Mouse (Mus musculus) left cerebral cortex, postnatal 10 days (tissue): ENCODE measurements around the gene Suox. TPM values are rescaled to one million over a fixed set of nuclear protein-coding genes. Genes with fewer than 3 reads are reported as not detected.
"Not testable (repeated sequence)": the region's sequence is repeated elsewhere in the genome, so short reads cannot be mapped to it uniquely, and the experiment has no call there.

ENCODE experiments used
- DNase-seq, 2 experiments: peaks; one replicate each; pipeline ENCODE4 v3.0.0; 2021 to 2022; ENCODE audit warnings: low spot score in 2 of 2, mixed read lengths in 1 of 2; ENCODE audit errors: extremely low spot score in 1 of 2
- intact Hi-C: fragments of 180-260 bp; cut with DNase I; formaldehyde crosslinking; loops from one replicate; pipeline ENCODE4 v1.15.1; 2025
- total RNA-seq, 2 experiments: library from RNA; stranded (reverse); gene quantifications; 2 replicates each; pipeline ENCODE4 v1.2.3; 2021

Gene Suox
- 10 to 100 TPM; 11.1 to 11.8 TPM for total RNA-seq

DNA sequence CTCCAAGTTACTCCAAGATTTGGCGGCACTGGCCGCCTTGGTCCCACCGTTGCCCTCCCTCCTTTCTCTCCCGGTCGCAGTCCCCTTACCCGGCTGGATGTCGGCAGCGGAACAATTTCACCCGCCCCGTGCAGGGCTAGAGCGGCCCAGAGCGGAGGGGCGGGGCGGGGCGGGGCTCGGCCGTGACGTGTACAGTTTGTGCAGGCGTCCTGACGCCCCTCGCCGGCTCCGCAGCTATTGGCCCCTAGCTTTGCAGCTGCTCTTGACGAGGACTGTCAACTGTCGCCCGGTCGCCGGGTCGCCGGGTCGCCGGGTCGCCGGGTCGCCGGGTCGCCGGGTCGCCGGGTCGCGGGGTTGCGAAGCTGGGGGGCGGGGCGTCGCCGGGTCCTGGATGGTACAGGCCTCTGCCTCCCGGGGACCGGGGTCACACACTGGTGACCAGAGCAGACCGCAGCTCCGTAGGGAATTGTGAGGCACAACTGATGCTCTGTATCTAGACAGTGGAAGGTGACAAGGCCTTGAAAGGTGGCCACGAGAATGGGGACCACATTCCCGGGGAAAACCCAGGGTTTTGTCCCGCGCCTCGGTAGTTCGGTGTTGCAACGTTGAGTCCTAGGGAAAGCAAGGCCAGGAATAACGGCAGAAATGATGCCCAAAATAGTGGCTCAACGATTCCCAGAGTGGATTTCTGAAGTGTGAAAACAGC, at the start of gene Suox:
TSS of gene Suox (minus strand) at position 311 of the 706 bp plus-strand sequence.
- peak; percentile 74 to 91 for DNase-seq
- intact Hi-C loops: loop anchor here (5.0 kb wide), 3 partner anchors 47 to 167 kb away; partner anchors contain the start of genes Pa2g4 and Rps26

GRCm38 (mm10) chr10:128715559-128716537, 42.0 kb upstream of the Suox start:
- intact Hi-C loops: no loop called here
- DNase-seq: no peak

GRCm38 (mm10) chr10:128711318-128711717, 37.4 kb upstream of the Suox start:
- DNase-seq, intact Hi-C loops: not testable (repeated sequence)

- intact Hi-C loops: loop anchor here (5.0 kb wide), 1 partner anchor 37 kb away; the partner anchor contains the start of gene Dgka
- DNase-seq: peak in 1 of 2 experiments; percentile 30
These were observed 31.4 kb upstream of the Suox start for GRCm38 (mm10) chr10:128705317-128705693.

DNA sequence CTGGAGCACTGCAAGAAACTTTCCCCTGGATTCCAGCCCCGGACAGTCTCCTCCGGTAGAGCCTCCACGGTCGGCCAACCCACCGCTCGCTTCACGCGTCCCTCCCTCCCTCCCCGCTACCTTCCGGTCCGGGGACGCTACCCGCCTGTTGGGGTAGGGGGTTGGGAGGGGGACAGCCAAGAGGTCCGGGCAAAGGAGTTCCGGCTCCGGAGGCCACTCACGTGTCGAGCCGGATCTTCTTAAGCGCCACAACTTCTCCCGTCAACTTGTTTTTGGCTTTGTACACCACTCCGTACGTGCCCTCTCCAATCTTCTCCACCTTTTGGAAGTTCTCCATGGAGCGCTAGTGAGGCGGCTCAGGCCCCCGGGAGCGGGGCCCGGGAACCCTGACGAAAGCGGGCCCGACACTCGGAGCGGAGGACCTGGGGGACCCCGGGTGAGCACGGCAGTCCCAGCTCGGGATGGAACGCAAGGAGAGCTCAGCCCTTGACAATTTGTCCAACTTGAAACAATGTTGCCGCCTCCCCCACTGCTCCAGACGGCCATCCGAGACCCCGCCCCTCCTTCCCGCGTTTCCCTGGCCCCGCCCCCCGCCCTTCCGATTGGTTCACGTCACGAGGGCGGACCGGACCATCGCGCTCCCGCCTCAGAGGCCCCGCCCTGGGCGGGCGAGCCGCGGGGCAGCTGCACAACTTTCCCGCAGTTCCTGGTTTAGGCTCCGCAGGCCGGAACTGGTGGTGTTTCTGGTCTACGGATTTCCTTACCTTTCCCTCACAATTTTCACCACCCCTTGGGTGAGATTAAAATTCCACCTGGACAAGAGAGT, 30.8 kb upstream of the Suox start, which contains the start of gene Cdk2:
TSS of gene Cdk2 (minus strand) at position 541 of the 826 bp plus-strand sequence.
- intact Hi-C loops: loop anchor here (5.0 kb wide), 1 partner anchor 38 kb away; the partner anchor contains the start of gene Dgka
- peak; percentile 80 to 96 for DNase-seq

GRCm38 (mm10) chr10:128703895-128704294, 30.0 kb upstream of the Suox start, which contains the start of gene Pmel:
Pmel (plus strand) TSS chr10:128704195.
- intact Hi-C loops: no loop called here
- DNase-seq: no peak

DNA sequence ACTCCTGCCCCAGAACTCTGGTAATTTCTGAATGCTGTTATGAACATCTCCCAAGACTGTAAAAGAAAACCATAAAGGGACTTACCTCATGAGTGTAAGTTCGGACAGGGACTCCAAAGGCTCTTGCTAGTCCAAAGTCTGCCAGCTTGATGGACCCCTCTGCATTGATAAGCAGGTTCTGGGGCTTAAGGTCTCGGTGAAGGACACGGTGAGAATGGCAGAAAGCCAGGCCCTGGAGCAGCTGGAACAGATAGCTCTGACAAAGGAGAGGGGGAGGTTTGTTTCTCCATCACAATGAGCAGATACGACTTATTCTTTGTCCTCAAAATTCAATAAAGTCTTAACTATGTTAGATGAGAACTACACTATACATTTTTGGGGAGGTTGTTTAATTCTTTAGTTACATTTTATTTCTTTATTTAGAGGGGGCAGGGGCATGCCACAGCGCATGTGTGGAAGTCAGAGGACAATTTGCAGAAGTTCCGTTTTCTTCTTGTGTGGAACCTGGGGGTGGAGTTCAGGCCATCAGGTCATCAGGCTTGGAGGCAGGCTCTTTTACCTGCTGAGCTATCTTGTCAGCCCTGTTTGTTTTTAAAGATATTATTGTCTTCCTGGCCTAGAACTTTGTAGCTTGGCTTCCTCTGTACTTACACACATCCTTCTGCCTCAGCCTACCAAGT, 28.6 kb upstream of the Suox start:
- DNase-seq: no peak
- intact Hi-C loops: no loop called here

- intact Hi-C loops: no loop called here
- no peak for DNase-seq
These were observed 26.8 kb upstream of the Suox start for GRCm38 (mm10) chr10:128700712-128701111.

GRCm38 (mm10) chr10:128699611-128700010, 25.7 kb upstream of the Suox start:
- intact Hi-C loops: no loop called here

GRCm38 (mm10) chr10:128699006-128699405, 25.1 kb upstream of the Suox start:
- DNase-seq: peak in 1 of 2 experiments; percentile 48
- intact Hi-C loops: no loop called here

More at GRCm38 (mm10) chr10:128699611-128700010, 25.7 kb upstream of the Suox start:
- DNase-seq: no peak

GRCm38 (mm10) chr10:128697072-128697725, 23.3 kb upstream of the Suox start:
- DNase-seq: no peak
- intact Hi-C loops: no loop called here

GRCm38 (mm10) chr10:128695992-128696807, 22.3 kb upstream of the Suox start, which contains the start of gene Rab5b:
Rab5b (minus strand) TSS chr10:128696264.
- peak; percentile 99 to 100 for DNase-seq

DNA sequence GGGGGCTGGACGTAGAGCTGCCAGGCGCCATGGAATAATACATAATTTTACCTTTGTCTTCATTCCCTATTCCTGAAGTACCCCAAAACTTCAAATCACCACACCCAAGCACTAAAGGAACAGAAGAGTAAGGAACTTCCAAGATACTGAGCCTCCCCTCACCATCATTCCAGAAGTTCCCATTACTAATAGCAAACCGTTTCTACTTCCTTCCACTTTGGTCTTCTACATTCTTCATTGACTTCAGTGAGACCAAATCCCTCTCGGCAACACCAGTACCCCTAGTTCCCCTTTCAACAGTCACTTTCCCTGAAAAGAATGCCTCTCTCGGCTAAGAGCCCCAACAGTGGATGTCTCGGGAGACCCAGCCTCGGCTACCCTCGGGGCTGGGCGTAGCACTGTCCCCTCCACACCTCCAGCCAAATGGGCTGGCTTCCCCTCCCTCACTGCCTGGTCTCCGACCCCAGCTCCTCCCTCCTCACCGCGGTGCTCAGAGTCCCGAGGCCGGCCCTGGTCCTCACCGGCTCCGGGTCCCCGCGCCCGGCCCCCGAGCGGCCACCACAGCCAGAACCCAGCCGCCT, 21.6 kb upstream of the Suox start:
- no peak for DNase-seq
- intact Hi-C loops: no loop called here

More at GRCm38 (mm10) chr10:128695992-128696807, 22.3 kb upstream of the Suox start, which contains the start of gene Rab5b:
- intact Hi-C loops: no loop called here

- intact Hi-C loops: loop anchor here (5.0 kb wide), 3 partner anchors 47 to 167 kb away; partner anchors contain the start of genes Pa2g4 and Rps26
These were observed 666 bp upstream of the Suox start for GRCm38 (mm10) chr10:128674469-128675008.

GRCm38 (mm10) chr10:128671148-128671547, 2.7 kb downstream of the Suox start:
- no peak for DNase-seq
- intact Hi-C loops: loop anchor here (5.0 kb wide), 3 partner anchors 44 to 164 kb away; partner anchors contain the start of genes Pa2g4 and Rps26

More at GRCm38 (mm10) chr10:128674469-128675008, 666 bp upstream of the Suox start:
- no peak for DNase-seq
